Mouse (Mus musculus) embryonic fibroblast, embryonic 13.5 days (primary cell): ENCODE measurements around the gene Cutc.

Source experiments
- CTCF ChIP-seq: IDR thresholded peaks from 2 replicates; pipeline ENCODE4 v1.5.1; 2011; ENCODE audit warnings: mild to moderate bottlenecking, control low read depth, low read length, moderate library complexity, borderline replicate concordance; ENCODE audit not compliant: insufficient read depth
- POLR2A ChIP-seq: IDR thresholded peaks from 2 replicates; pipeline ENCODE4 v1.6.1; 2011; ENCODE audit warnings: low read depth, mild to moderate bottlenecking, control low read depth, low read length, moderate library complexity

- TF ChIP-seq CTCF: no peak
- no peak for TF ChIP-seq POLR2A
Observed at GRCm38 (mm10) chr19:43776561-43776960, 23.8 kb downstream of the Cutc start.
